Mouse (Mus musculus): Measurements from ENCODE around the gene Clip4. TPM values are rescaled to one million over a fixed set of nuclear protein-coding genes. Genes with fewer than 3 reads are reported as not detected.
"Not testable (repeated sequence)": the region's sequence is repeated elsewhere in the genome, so short reads cannot be mapped to it uniquely, and the experiment has no call there.

Gene Clip4
- polyA plus RNA-seq (2015; fragmentation: Nextera tagmentation; extraction: Ambion mirVana), result 7.1 and 8.5 TPM in 2 replicates

- not testable (repeated sequence) for H3K27ac ChIP-seq (ENCODE audit: low read length); H3K4me3 ChIP-seq (replicated peaks; ENCODE audit: low read length); H3K36me3 ChIP-seq (ENCODE audit: control insufficient read depth, insufficient read depth, low read length); H3K4me2 ChIP-seq (ENCODE audit: low read depth, low read length); H3K9ac ChIP-seq (ENCODE audit: low read length); ATAC-seq (ENCODE audit: insufficient read depth, low FRiP score); H3K27me3 ChIP-seq (ENCODE audit: control insufficient read depth, insufficient read depth, low read length); H3K9me3 ChIP-seq (replicated peaks; ENCODE audit: control insufficient read depth, low read length); H3K4me1 ChIP-seq (ENCODE audit: control insufficient read depth, insufficient read depth, low read length)
- WGBS, result 67% methylated on average over 1 of the region's 1 CpGs
These were observed at the start of gene Clip4 for GRCm38 (mm10) chr17:71768173-71768572. Gene Clip4 (plus strand): TSS chr17:71768473.

- H3K9ac ChIP-seq (ENCODE audit: low read length), result no peak overlapping the region
- H3K9me3 ChIP-seq (replicated peaks; ENCODE audit: control insufficient read depth, low read length), result no peaks in the 10 kb centered on the region
- no peaks in the 10 kb centered on the region for H3K27me3 ChIP-seq (ENCODE audit: control insufficient read depth, insufficient read depth, low read length)
- H3K27ac ChIP-seq (ENCODE audit: low read length), result no peak overlapping the region
- H3K4me2 ChIP-seq (ENCODE audit: low read depth, low read length), result no peak overlapping the region
- H3K36me3 ChIP-seq (ENCODE audit: control insufficient read depth, insufficient read depth, low read length), result no peaks in the 10 kb centered on the region
- H3K4me1 ChIP-seq (ENCODE audit: control insufficient read depth, insufficient read depth, low read length), result no peaks in the 10 kb centered on the region
- ATAC-seq (ENCODE audit: insufficient read depth, low FRiP score), result no peak
- H3K4me3 ChIP-seq (replicated peaks; ENCODE audit: low read length), result no peak overlapping the region
These were observed 47.8 kb upstream of the Clip4 start for GRCm38 (mm10) chr17:71720434-71720833.

GRCm38 (mm10) chr17:71721019-71721418 is 47.3 kb upstream of the Clip4 start:
- H3K36me3 ChIP-seq (ENCODE audit: control insufficient read depth, insufficient read depth, low read length), result no peaks in the 10 kb centered on the region
- ATAC-seq (ENCODE audit: insufficient read depth, low FRiP score), result no peak
- no peaks in the 10 kb centered on the region for H3K27me3 ChIP-seq (ENCODE audit: control insufficient read depth, insufficient read depth, low read length)
- 59% methylated on average over 3 of the region's 3 CpGs for WGBS
- H3K9me3 ChIP-seq (replicated peaks; ENCODE audit: control insufficient read depth, low read length), result no peaks in the 10 kb centered on the region
- no peak overlapping the region for H3K27ac ChIP-seq (ENCODE audit: low read length)
- H3K4me1 ChIP-seq (ENCODE audit: control insufficient read depth, insufficient read depth, low read length), result no peaks in the 10 kb centered on the region
- H3K4me2 ChIP-seq (ENCODE audit: low read depth, low read length), result no peak overlapping the region
- H3K4me3 ChIP-seq (replicated peaks; ENCODE audit: low read length), result no peak overlapping the region
- no peak overlapping the region for H3K9ac ChIP-seq (ENCODE audit: low read length)

GRCm38 (mm10) chr17:71730655-71731054 is 37.6 kb upstream of the Clip4 start:
- no peak for ATAC-seq (ENCODE audit: insufficient read depth, low FRiP score)
- H3K27me3 ChIP-seq (ENCODE audit: control insufficient read depth, insufficient read depth, low read length), result no peaks in the 10 kb centered on the region
- no peaks in the 10 kb centered on the region for H3K36me3 ChIP-seq (ENCODE audit: control insufficient read depth, insufficient read depth, low read length)
- H3K4me2 ChIP-seq (ENCODE audit: low read depth, low read length), result no peak overlapping the region
- no peaks in the 10 kb centered on the region for H3K4me1 ChIP-seq (ENCODE audit: control insufficient read depth, insufficient read depth, low read length)
- no peaks in the 10 kb centered on the region for H3K9me3 ChIP-seq (replicated peaks; ENCODE audit: control insufficient read depth, low read length)
- H3K27ac ChIP-seq (ENCODE audit: low read length), result no peak overlapping the region
- WGBS, result 51% methylated on average over 2 of the region's 2 CpGs
- H3K9ac ChIP-seq (ENCODE audit: low read length), result no peak overlapping the region
- no peak overlapping the region for H3K4me3 ChIP-seq (replicated peaks; ENCODE audit: low read length)

GRCm38 (mm10) chr17:71736442-71736841 is 31.8 kb upstream of the Clip4 start:
- 37% methylated on average over 3 of the region's 3 CpGs for WGBS
- no peaks in the 10 kb centered on the region for H3K4me1 ChIP-seq (ENCODE audit: control insufficient read depth, insufficient read depth, low read length)
- H3K36me3 ChIP-seq (ENCODE audit: control insufficient read depth, insufficient read depth, low read length), result no peaks in the 10 kb centered on the region
- no peak overlapping the region for H3K4me3 ChIP-seq (replicated peaks; ENCODE audit: low read length)
- H3K4me2 ChIP-seq (ENCODE audit: low read depth, low read length), result no peak overlapping the region
- no peaks in the 10 kb centered on the region for H3K9me3 ChIP-seq (replicated peaks; ENCODE audit: control insufficient read depth, low read length)
- no peaks in the 10 kb centered on the region for H3K27me3 ChIP-seq (ENCODE audit: control insufficient read depth, insufficient read depth, low read length)
- ATAC-seq (ENCODE audit: insufficient read depth, low FRiP score), result no peak
- H3K9ac ChIP-seq (ENCODE audit: low read length), result no peak overlapping the region
- H3K27ac ChIP-seq (ENCODE audit: low read length), result no peak overlapping the region

GRCm38 (mm10) chr17:71742156-71742555 is 26.1 kb upstream of the Clip4 start:
- Histone ChIP-seq H3K36me3 (ENCODE audit: control insufficient read depth, insufficient read depth, low read length) (no peaks in the 10 kb centered on the region), H3K4me2 (ENCODE audit: low read depth, low read length) (no peak overlapping the region), H3K27me3 (ENCODE audit: control insufficient read depth, insufficient read depth, low read length) (no peaks in the 10 kb centered on the region), H3K4me3 (replicated peaks; ENCODE audit: low read length) (no peak overlapping the region), H3K9ac (ENCODE audit: low read length) (no peak overlapping the region), H3K27ac (ENCODE audit: low read length) (no peak overlapping the region), H3K9me3 (replicated peaks; ENCODE audit: control insufficient read depth, low read length) (no peaks in the 10 kb centered on the region), H3K4me1 (ENCODE audit: control insufficient read depth, insufficient read depth, low read length) (0 out of 2 replicates have a peak, but pooled peaks cover 6% of the 10 kb centered on the region)
- WGBS, result 79% methylated on average over 3 of the region's 3 CpGs
- no peak for ATAC-seq (ENCODE audit: insufficient read depth, low FRiP score)

GRCm38 (mm10) chr17:71742935-71743334 is 25.3 kb upstream of the Clip4 start:
- H3K4me1 ChIP-seq (ENCODE audit: control insufficient read depth, insufficient read depth, low read length), result 0 out of 2 replicates have a peak, but pooled peaks cover 6% of the 10 kb centered on the region
- no peak for ATAC-seq (ENCODE audit: insufficient read depth, low FRiP score)
- WGBS, result 37% methylated on average over 5 of the region's 5 CpGs

GRCm38 (mm10) chr17:71746114-71746513 is 22.2 kb upstream of the Clip4 start:
- no peak overlapping the region for H3K4me3 ChIP-seq (replicated peaks; ENCODE audit: low read length)
- H3K4me2 ChIP-seq (ENCODE audit: low read depth, low read length), result no peak overlapping the region
- H3K9ac ChIP-seq (ENCODE audit: low read length), result no peak overlapping the region
- H3K36me3 ChIP-seq (ENCODE audit: control insufficient read depth, insufficient read depth, low read length), result no peaks in the 10 kb centered on the region
- H3K27me3 ChIP-seq (ENCODE audit: control insufficient read depth, insufficient read depth, low read length), result no peaks in the 10 kb centered on the region
- H3K9me3 ChIP-seq (replicated peaks; ENCODE audit: control insufficient read depth, low read length), result no peaks in the 10 kb centered on the region
- H3K27ac ChIP-seq (ENCODE audit: low read length), result no peak overlapping the region
- no peak for ATAC-seq (ENCODE audit: insufficient read depth, low FRiP score)
- WGBS, result 64% methylated on average over 9 of the region's 9 CpGs
- 0 out of 2 replicates have a peak, but pooled peaks cover 6% of the 10 kb centered on the region for H3K4me1 ChIP-seq (ENCODE audit: control insufficient read depth, insufficient read depth, low read length)

More at GRCm38 (mm10) chr17:71742935-71743334, 25.3 kb upstream of the Clip4 start:
- Histone ChIP-seq H3K4me2 (ENCODE audit: low read depth, low read length) (no peak overlapping the region), H3K9me3 (replicated peaks; ENCODE audit: control insufficient read depth, low read length) (no peaks in the 10 kb centered on the region), H3K9ac (ENCODE audit: low read length) (no peak overlapping the region; the same call in 1 of the 2 replicates), H3K36me3 (ENCODE audit: control insufficient read depth, insufficient read depth, low read length) (no peaks in the 10 kb centered on the region), H3K27ac (ENCODE audit: low read length) (no peak overlapping the region), H3K27me3 (ENCODE audit: control insufficient read depth, insufficient read depth, low read length) (no peaks in the 10 kb centered on the region), H3K4me3 (replicated peaks; ENCODE audit: low read length) (no peak overlapping the region)

- Histone ChIP-seq H3K27ac (ENCODE audit: low read length) (no peak overlapping the region), H3K36me3 (ENCODE audit: control insufficient read depth, insufficient read depth, low read length) (no peaks in the 10 kb centered on the region), H3K4me3 (replicated peaks; ENCODE audit: low read length) (no peak overlapping the region), H3K4me1 (ENCODE audit: control insufficient read depth, insufficient read depth, low read length) (0 out of 2 replicates have a peak, but pooled peaks cover 6% of the 10 kb centered on the region), H3K9me3 (replicated peaks; ENCODE audit: control insufficient read depth, low read length) (no peaks in the 10 kb centered on the region), H3K4me2 (ENCODE audit: low read depth, low read length) (no peak overlapping the region), H3K27me3 (ENCODE audit: control insufficient read depth, insufficient read depth, low read length) (no peaks in the 10 kb centered on the region), H3K9ac (ENCODE audit: low read length) (no peak overlapping the region)
- no peak for ATAC-seq (ENCODE audit: insufficient read depth, low FRiP score)
- WGBS, result 72% methylated on average over 8 of the region's 8 CpGs
These were observed 20.7 kb upstream of the Clip4 start for GRCm38 (mm10) chr17:71747561-71747960.

Data from stomach, embryonic 16.5 days (tissue).